Mouse (Mus musculus) embryo, embryonic 11.5 days (tissue): Measurements from ENCODE around the gene Fam135a.
"Not testable (repeated sequence)": the region's sequence is repeated elsewhere in the genome, so short reads cannot be mapped to it uniquely, and the experiment has no call there.

ENCODE experiments used
- DNase-seq: peaks from one replicate; pipeline ENCODE4 v3.0.0-alpha.2; 2012; ENCODE audit warnings: low read depth, low spot score

The Fam135a gene

GRCm38 (mm10) chr1:24068830-24069229, 31.3 kb downstream of the Fam135a start:
- peak; percentile 2 for DNase-seq

GRCm38 (mm10) chr1:24066706-24067105, 33.4 kb downstream of the Fam135a start:
- DNase-seq = no peak

- DNase-seq = no peak
Measured at GRCm38 (mm10) chr1:24055706-24056105, 44.4 kb downstream of the Fam135a start.

GRCm38 (mm10) chr1:24046730-24047510, 53.2 kb downstream of the Fam135a start:
- DNase-seq = no peak

- DNase-seq = no peak
Measured at GRCm38 (mm10) chr1:24045627-24046026, 54.5 kb downstream of the Fam135a start.

- DNase-seq = no peak
Measured at GRCm38 (mm10) chr1:24043007-24043406, 57.1 kb downstream of the Fam135a start.

GRCm38 (mm10) chr1:24033759-24034423, 66.2 kb downstream of the Fam135a start:
- no peak for DNase-seq

GRCm38 (mm10) chr1:24010821-24011220, 89.3 kb downstream of the Fam135a start:
- no peak for DNase-seq

GRCm38 (mm10) chr1:24010016-24010415, 90.1 kb downstream of the Fam135a start:
- no peak for DNase-seq

- DNase-seq = no peak
Measured at GRCm38 (mm10) chr1:24007621-24008020, 92.5 kb downstream of the Fam135a start.

GRCm38 (mm10) chr1:24005070-24005804, 94.9 kb downstream of the Fam135a start, which contains the start of gene Sdhaf4:
TSS of gene Sdhaf4 (minus strand) at chr1:24005656.
- peak; percentile 90 for DNase-seq

- no peak for DNase-seq
Measured at GRCm38 (mm10) chr1:23999318-23999717, 100.8 kb downstream of the Fam135a start.

GRCm38 (mm10) chr1:23998866-23999265, 101.3 kb downstream of the Fam135a start:
- no peak for DNase-seq

GRCm38 (mm10) chr1:23998120-23998810, 101.9 kb downstream of the Fam135a start:
- DNase-seq = no peak

GRCm38 (mm10) chr1:23997493-23997892, 102.6 kb downstream of the Fam135a start:
- DNase-seq = no peak

GRCm38 (mm10) chr1:23995420-23995819, 104.7 kb downstream of the Fam135a start:
- no peak for DNase-seq

GRCm38 (mm10) chr1:23983118-23983517, 117.0 kb downstream of the Fam135a start:
- DNase-seq = no peak

- DNase-seq = no peak
Measured at GRCm38 (mm10) chr1:23978281-23978680, 121.9 kb downstream of the Fam135a start.

GRCm38 (mm10) chr1:23971159-23971558, 129.0 kb downstream of the Fam135a start:
- DNase-seq = not testable (repeated sequence)

GRCm38 (mm10) chr1:23968027-23968725, 132.0 kb downstream of the Fam135a start:
- no peak for DNase-seq

- no peak for DNase-seq
Measured at GRCm38 (mm10) chr1:23966226-23966625, 133.9 kb downstream of the Fam135a start.
